Mouse (Mus musculus) limb, embryonic 12.5 days (tissue): ENCODE results near the gene Vmn1r121. TPM values are rescaled to one million over a fixed set of nuclear protein-coding genes. Genes with fewer than 3 reads are reported as not detected.
"Not testable (repeated sequence)": the region's sequence is repeated elsewhere in the genome, so short reads cannot be mapped to it uniquely, and the experiment has no call there.

Experiments
- ATAC-seq: fragments of 200-750 bp; cut with Nextera tagmentation; 2 replicates; pipeline ENCODE4 v1.8.0; 2017; ENCODE audit warnings: low read depth, moderate TSS enrichment; ENCODE audit not compliant: insufficient number of reproducible peaks, insufficient read depth, low FRiP score, low TSS enrichment
- H3K27ac ChIP-seq: fragments of 300-500 bp; sonication (generic); 2 replicates; pipeline ENCODE4 v1.5.1; 2016; ENCODE audit warnings: mild to moderate bottlenecking, moderate library complexity
- H3K27me3 ChIP-seq: fragments of 300-500 bp; sonication (generic); 2 replicates; pipeline ENCODE4 v1.6.1; 2016; ENCODE audit warnings: mild to moderate bottlenecking, moderate library complexity
- H3K36me3 ChIP-seq: fragments of 300-500 bp; sonication (generic); 2 replicates; pipeline ENCODE4 v1.6.1; 2016; ENCODE audit warnings: mild to moderate bottlenecking, moderate library complexity
- H3K4me1 ChIP-seq: fragments of 300-500 bp; sonication (generic); replicated peaks from 2 replicates; pipeline ENCODE4 v1.6.1; 2016
- H3K4me2 ChIP-seq: fragments of 300-500 bp; sonication (generic); 2 replicates; pipeline ENCODE4 v1.6.1; 2016; ENCODE audit warnings: mild to moderate bottlenecking, moderate library complexity
- H3K4me3 ChIP-seq: fragments of 300-500 bp; sonication (generic); replicated peaks from 2 replicates; pipeline ENCODE4 v1.5.1; 2016; ENCODE audit warnings: mild to moderate bottlenecking
- H3K9ac ChIP-seq: fragments of 300-500 bp; sonication (generic); replicated peaks from 2 replicates; pipeline ENCODE4 v1.6.1; 2016; ENCODE audit warnings: mild to moderate bottlenecking, moderate library complexity
- H3K9me3 ChIP-seq: fragments of 300-500 bp; sonication (generic); 2 replicates; pipeline ENCODE4 v1.6.1; 2016; ENCODE audit warnings: mild to moderate bottlenecking, moderate library complexity
- WGBS: fragments of 180-500 bp; shearing (Covaris S2); methylation state at CpG from one replicate; pipeline ENCODE4 v1.1.7; 2016; 5-methylcytosine and 5-hydroxymethylcytosine counted together
- polyA plus RNA-seq: library from polyadenylated mRNA; unstranded; fragments of >200 nt; fragmentation: Nextera tagmentation; extraction: Ambion mirVana; gene quantifications from 2 replicates; pipeline ENCODE4 v1.2.1, GENCODE M21; 2016

Vmn1r121 gene
- polyA plus RNA-seq, result not detected in 2 replicates

- ATAC-seq, H3K4me2 ChIP-seq: not testable (repeated sequence)
- WGBS, result 71% methylated on average over 5 of the region's 5 CpGs
Observed at GRCm38 (mm10) chr7:21098413-21098812, at the start of gene Vmn1r121. Gene Vmn1r121, minus strand, starts transcription at chr7:21098513.

DNA sequence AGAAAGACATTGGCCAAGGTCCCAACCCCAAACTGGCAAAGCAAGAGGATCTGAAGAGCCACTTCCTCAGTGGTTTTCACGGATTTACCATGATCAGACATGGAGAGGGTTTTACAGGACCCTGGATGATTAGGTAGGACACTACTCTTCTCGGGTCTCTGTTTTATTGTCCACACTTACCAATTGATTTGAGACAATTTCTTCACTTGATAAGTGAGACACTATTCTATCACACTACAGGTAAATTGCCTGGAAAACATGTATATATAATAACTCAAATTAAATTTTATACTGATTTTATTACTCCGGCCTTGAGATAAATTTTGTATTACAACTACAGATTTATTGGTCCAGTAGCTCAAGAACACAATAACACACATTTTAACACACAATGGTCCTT, 35.7 kb upstream of the Vmn1r121 start, which contains the start of gene Vmn1r122:
Gene Vmn1r122, minus strand, starts transcription at position 101 of the 400 bp plus-strand sequence.
- not testable (repeated sequence) for H3K9ac ChIP-seq, H3K4me1 ChIP-seq, H3K36me3 ChIP-seq, H3K27ac ChIP-seq, H3K9me3 ChIP-seq, ATAC-seq, H3K4me3 ChIP-seq, H3K4me2 ChIP-seq, H3K27me3 ChIP-seq
- 74% methylated on average over 3 of the region's 3 CpGs for WGBS

More at GRCm38 (mm10) chr7:21098413-21098812, at the start of gene Vmn1r121:
- not testable (repeated sequence) for H3K9ac ChIP-seq, H3K27ac ChIP-seq, H3K27me3 ChIP-seq, H3K4me3 ChIP-seq, H3K36me3 ChIP-seq, H3K9me3 ChIP-seq, H3K4me1 ChIP-seq

DNA sequence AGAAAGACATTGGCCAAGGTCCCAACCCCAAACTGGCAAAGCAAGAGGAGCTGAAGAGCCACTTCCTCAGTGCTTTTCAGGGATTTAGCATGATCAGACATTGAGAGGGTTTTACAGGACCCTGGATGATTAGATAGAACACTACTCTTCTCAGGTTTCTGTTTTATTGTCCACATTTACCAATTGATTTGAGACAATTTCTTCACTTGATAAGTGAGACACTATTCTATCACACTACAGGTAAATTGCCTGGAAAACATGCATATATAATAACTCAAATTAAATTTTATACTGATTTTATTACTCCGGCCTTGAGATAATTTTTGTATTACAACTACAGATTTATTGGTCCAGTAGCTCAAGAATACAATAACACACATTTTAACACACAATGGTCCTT, 44.6 kb downstream of the Vmn1r121 start, which contains the start of gene Vmn1r120:
Gene Vmn1r120, minus strand, starts transcription at position 101 of the 400 bp plus-strand sequence.
- H3K9ac ChIP-seq, H3K4me2 ChIP-seq, H3K36me3 ChIP-seq, H3K27me3 ChIP-seq, H3K4me3 ChIP-seq, H3K4me1 ChIP-seq, H3K27ac ChIP-seq, H3K9me3 ChIP-seq, ATAC-seq: not testable (repeated sequence)
- 82% methylated on average over 1 of the region's 1 CpGs for WGBS

Other genes starting within 250 kb of the Vmn1r121 start
- not detected in 2 replicates for gene Vmn1r116, start 226.3 kb downstream of the Vmn1r121 start, polyA plus RNA-seq
- gene Vmn1r117, start 214.4 kb downstream of the Vmn1r121 start, polyA plus RNA-seq, result not detected in 2 replicates
- not detected in 2 replicates for gene Vmn1r118, start 186.2 kb downstream of the Vmn1r121 start, polyA plus RNA-seq
- gene Vmn1r119, start 86.1 kb downstream of the Vmn1r121 start, polyA plus RNA-seq, result not detected in 2 replicates
- not detected in 2 replicates for gene Vmn1r120, start 44.7 kb downstream of the Vmn1r121 start, polyA plus RNA-seq
- gene Vmn1r122, start 35.6 kb upstream of the Vmn1r121 start, polyA plus RNA-seq, result not detected in 2 replicates
- not detected in 2 replicates for gene Vmn1r123, start 63.7 kb upstream of the Vmn1r121 start, polyA plus RNA-seq
- not detected in 2 replicates for gene Gm5157, start 91.9 kb upstream of the Vmn1r121 start, polyA plus RNA-seq
- not detected in 2 replicates for gene Vmn1r124, start 162.1 kb upstream of the Vmn1r121 start, polyA plus RNA-seq
- gene Vmn1r125, start 173.7 kb upstream of the Vmn1r121 start, polyA plus RNA-seq, result not detected in 2 replicates
- gene Vmn1r126, start 203.0 kb upstream of the Vmn1r121 start, polyA plus RNA-seq, result not detected in 2 replicates
- not detected in 2 replicates for gene Vmn1r127, start 221.3 kb upstream of the Vmn1r121 start, polyA plus RNA-seq